Mouse (Mus musculus) testis, adult 10 weeks (tissue): ENCODE measurements around the gene Ptchd4. TPM values are rescaled to one million over a fixed set of nuclear protein-coding genes. Genes with fewer than 3 reads are reported as not detected.

ENCODE experiments used
- polyA plus RNA-seq: library from polyadenylated mRNA; stranded (reverse); fragments of 350-450 nt; fragmentation: Illumina TruSeq; extraction: RNeasy Lipid Tissue Mini Kit (QIAGEN cat#74804); gene quantifications from one replicate; pipeline ENCODE4 v1.2.3, GENCODE M21; 2014; ENCODE audit warnings: low read depth, low replicate concordance

Ptchd4 gene
- not detected for polyA plus RNA-seq

DNA sequence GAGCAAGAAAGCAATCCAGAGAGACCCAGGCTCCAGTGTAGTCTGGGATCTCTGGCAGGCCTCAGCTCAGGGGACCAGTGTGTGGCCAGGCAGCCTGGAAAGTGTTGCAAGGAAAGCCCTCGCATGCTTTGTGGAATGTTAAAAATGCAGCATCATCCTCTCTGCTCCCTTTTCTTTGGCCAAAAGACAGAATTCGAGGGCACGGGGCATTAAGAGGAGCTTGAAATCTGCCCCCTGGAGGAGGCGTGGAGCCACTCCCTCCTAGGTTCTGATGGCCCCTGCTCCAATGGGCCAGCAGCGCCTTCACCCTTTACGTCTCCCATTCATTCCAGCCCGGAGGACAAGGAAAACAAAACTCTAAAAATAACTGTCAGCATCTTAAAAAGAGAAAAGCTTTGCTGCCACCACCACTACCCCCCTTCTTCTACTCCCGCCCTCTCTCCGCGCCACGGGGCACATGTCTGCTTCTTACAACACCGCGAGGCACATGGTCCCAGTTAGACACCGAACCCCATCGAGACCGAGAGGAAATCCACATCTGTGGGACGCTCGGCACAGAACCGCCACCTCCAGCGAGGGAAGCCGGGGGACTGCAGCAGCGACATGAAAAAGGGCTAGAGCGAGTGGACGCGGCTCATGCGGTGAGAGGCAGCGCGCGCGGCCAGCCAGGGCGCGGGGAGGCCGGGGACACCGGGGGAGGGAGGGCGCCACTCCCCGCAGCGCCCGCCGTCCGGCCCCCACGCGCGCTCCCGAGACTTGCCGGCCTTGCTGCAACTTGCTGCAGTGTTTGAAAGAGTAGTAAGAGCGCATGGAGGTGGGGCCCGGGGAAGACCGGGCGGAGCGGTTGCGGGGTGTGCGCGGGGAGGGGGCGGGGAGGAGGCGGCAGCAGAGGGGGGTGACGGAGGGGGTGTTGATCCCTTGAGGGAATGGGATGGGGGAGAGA is at the start of gene Ptchd4:
Gene Ptchd4 (plus strand): TSS at position 279 of the 943 bp plus-strand sequence.

